Mouse (Mus musculus): Measurements from ENCODE around the gene Sf3b3.

The Sf3b3 gene

GRCm38 (mm10) chr8:110808495-110809472 lies 37.8 kb downstream of the Sf3b3 start:
- WGBS = 46% methylated on average over 13 of the region's 13 CpGs

- WGBS = 96% methylated on average over 1 of the region's 1 CpGs
These were observed 40.4 kb downstream of the Sf3b3 start for GRCm38 (mm10) chr8:110806146-110806545.

- WGBS = 44% methylated on average over 12 of the region's 12 CpGs
These were observed 40.9 kb downstream of the Sf3b3 start, which contains the start of gene Il34 for GRCm38 (mm10) chr8:110805669-110806068. Gene Il34 (minus strand): TSS chr8:110805924.

DNA sequence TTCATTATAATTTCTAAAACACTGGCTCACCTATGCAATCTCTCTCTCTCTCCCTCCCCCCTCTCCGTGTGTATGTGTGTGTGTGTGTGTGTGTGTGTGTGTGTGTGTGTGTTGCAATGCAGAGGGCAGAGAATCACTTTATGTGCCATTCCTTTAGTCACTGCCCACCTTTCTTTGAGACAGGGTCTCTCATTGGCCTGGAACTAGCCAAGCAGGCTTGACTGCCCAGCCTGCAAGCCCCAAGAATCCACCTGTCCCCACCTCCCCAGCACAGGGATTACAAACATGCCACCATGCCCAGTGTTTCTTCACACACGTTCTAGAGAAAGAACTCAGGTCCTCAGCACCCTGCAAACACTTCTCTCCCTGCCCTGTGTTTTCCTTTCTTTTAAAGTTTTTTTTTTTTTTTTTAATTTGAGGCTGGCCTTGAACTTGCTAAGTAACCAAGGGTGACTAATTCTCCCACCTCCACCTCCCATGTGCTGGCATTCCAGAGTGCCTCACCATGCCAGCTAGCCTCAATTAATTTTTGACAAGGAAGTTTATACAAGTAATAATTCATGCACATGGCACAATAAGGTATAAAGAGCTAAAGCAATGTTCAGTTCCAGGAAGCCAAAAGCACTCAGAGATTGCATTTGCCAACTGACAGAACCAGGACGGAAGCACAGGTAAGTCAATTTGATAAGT lies 41.6 kb downstream of the Sf3b3 start:
- WGBS = 61% methylated on average over 3 of the region's 3 CpGs

- 89% methylated on average over 9 of the region's 9 CpGs for WGBS
These were observed 42.7 kb downstream of the Sf3b3 start for GRCm38 (mm10) chr8:110803856-110804255.

DNA sequence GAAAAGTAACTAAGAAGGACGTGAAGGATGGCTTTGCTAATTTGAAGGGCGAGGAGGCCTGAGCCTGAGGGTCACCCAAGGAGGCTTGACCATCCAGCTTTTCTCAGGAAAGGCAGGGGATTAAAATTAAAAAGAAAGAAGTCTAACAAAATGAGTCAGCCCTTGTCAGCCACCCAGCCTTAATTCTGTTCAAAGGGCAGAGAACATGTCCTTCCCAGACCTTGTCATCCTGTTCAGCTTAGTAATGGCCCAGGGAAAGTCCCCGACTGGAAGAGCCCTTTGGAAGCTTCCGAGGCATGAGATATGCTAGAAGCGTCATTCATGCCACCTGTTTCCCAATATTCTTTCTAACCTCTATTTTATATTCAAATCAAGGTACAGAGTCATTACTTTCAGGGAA lies 43.6 kb downstream of the Sf3b3 start:
- WGBS = 87% methylated on average over 5 of the region's 5 CpGs

GRCm38 (mm10) chr8:110797086-110797485 lies 49.5 kb downstream of the Sf3b3 start:
- 96% methylated on average over 8 of the region's 8 CpGs for WGBS

DNA sequence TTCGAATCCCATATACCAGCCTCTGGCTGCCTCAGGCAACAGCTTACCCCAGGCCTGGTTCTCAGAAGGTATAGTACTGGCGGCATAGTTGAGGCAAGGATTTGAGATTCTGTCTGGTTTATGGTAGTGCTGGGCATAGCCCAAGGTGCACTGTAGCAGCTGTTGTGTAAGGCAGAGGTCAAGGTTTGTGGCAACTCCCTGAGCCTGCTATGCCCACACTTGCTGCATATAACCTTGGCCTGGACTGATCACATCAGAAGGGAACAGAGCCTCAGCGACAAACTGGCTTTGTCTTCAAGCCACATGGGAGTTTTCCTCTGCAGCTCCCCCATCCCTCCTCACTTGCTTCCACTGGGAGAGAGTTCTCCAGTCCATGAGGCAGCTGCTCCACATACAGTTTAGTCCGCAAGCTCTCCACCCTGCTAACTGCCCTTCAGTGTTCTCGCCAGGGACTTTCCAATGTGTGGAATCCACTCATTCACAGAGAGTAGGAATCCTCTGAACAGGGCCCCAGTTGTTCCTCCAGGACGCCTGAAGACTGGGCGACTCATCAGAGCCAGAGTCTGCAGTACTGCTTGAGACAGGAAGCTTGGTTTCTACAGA lies 52.1 kb downstream of the Sf3b3 start:
- WGBS = 79% methylated on average over 7 of the region's 7 CpGs

DNA sequence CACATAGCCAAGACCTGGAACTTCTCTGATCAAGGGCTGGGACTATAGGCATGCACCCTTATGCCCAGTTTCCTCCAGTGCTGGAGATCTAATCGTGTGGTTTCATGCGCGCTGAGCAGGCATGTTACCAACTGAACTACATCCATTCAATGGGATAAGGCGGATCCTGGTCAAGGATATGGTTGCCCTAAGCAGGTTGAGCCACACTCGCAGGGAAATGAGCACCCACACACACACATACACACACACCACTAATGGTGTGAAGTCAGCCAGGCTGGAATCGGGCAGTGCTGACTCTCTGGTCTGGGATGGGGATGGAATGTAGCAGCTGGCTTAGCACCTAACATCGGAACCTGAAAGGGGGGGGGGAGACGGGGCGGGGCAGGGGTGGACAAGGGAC lies 52.7 kb downstream of the Sf3b3 start:
- whole genome bisulfite sequencing = 82% methylated on average over 9 of the region's 9 CpGs

DNA sequence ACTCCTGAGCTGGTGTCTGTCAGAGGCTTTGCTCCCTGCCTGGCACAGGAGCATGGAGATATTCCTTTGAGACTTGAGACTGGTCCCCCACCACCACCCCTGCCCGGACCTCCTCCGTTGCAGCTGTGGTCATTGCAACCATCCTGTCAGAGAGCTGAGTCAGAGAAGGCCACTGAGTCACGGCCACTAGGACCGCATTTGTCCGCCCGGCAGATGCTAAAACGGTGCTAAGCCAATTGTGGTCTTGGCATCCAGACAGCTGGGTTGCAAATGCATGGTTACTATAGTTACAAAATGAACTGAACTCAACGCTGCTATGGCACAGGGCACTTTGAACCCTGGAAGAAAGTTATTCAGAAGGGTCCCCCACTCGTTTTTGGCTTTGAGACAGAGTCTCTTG lies 53.1 kb downstream of the Sf3b3 start:
- whole genome bisulfite sequencing = 27% methylated on average over 9 of the region's 9 CpGs

DNA sequence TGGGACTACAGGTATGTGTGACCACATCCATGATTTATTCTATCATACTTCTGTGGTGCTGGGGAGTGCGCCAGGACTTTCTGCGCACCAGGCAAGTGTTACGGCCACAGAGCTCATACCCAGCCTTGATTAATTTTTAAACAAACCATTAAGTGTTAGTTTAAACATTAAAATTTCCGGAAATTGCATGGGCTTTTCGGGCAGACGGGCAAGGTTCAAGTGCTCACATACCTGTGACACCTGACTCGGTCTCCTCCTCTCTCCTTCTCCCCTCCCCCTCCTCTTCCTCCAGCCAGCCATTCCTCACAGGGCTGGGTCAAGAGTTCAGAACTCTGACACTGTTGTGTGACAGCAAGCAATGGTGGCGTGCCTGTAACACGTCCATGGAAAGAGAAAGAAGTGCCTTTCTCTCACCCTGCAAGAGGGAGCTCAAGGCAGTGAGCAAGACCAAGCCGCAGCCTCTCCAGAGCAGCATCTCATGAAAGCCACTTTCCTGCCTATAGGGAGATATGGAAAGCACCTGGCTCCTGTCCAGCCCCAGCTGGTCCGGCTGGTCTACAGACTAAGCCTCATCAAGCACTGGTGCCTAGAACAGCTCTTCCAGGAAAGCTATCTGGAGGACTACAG lies 53.9 kb downstream of the Sf3b3 start:
- WGBS = 74% methylated on average over 11 of the region's 11 CpGs

- 78% methylated on average over 10 of the region's 10 CpGs for WGBS
These were observed 55.4 kb downstream of the Sf3b3 start for GRCm38 (mm10) chr8:110791164-110791563.

DNA sequence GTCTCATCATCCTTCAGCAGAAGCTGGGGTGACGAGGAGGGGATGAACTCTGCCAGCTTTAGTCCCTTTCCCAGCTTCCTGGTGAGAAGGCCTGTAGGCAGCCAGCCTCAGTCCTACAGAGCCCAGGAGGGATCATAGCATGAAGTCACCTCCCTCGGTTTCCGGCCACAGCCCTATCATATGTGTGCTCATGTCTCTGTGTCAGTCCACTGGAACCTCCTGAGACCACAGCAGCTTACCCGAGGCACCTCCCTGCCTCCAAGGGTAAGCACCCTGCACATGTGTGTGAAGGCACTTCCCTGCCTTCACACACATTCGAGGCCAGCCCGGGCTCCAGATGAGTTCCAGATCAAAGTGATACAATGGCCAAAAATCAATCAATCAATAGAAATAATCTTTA lies 56.3 kb downstream of the Sf3b3 start:
- 85% methylated on average over 6 of the region's 6 CpGs for WGBS

GRCm38 (mm10) chr8:110789571-110789970 lies 57.0 kb downstream of the Sf3b3 start:
- 58% methylated on average over 12 of the region's 12 CpGs for WGBS

GRCm38 (mm10) chr8:110788981-110789380 lies 57.6 kb downstream of the Sf3b3 start:
- 73% methylated on average over 12 of the region's 12 CpGs for WGBS

DNA sequence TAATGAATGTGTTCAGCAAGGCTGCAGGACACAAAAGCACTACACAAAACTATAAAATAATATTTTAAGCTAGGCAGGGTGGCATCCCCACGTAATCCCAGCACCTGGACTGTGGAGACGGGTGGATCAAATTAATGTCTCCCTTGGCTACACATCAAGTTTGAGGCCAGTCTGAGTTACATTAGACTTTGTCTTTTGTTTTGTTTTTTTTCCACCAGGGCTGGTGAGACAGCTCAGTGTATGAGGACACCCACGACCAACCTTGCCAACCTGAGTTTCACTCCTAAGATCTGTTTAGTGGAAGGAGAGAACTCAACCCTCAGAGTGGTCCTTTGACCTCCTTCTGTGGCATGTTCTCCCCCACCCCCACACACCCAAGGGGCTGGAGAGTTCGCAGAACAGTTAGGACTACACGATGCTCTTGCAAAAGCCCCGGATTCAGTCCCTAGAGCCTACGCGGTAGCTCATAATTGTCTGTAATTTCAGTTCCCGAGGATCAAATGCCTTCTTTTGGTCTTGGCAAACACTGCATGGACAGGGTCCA lies 59.1 kb downstream of the Sf3b3 start:
- WGBS = 87% methylated on average over 9 of the region's 9 CpGs

- 63% methylated on average over 8 of the region's 8 CpGs for WGBS
These were observed 59.7 kb downstream of the Sf3b3 start for GRCm38 (mm10) chr8:110786934-110787333.

DNA sequence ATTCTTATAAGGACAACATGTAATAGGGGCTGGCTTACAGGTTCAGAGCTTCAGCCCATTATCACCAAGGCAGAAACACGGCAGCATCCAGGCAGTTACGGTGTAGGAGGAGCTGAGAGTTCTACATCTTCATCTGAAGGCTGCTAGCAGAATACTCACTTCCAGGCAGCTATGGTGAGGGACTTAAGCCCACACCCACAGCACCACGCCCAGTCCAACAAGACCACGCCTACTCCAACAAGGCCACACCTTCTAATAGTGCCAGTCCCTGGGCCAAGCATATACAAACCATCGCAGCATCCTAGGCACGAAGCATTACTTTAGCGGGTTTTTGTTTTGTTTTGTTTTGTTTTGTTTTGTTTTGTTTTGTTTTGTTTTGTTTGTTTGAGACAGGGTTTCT lies 60.1 kb downstream of the Sf3b3 start:
- WGBS = 74% methylated on average over 7 of the region's 7 CpGs

DNA sequence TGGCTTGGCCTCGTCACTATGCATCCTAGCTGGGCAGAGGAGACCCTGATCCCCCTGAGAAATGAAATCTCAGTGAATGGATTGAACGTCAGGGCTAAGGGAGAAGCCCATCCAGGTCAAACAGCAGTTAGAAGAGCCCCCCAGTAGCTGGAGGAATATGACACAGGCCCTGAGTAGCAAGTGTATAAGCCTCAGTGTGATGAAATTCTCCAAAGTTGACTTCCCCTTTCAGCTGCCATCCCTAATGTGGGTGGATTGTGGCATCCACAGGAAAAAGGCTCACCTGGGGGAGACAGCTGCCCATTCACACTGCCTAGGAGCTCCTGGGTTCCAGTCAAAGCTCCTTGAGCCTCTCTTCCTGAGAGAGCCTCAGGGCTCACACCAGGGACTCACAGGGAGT lies 61.2 kb downstream of the Sf3b3 start:
- WGBS = 88% methylated on average over 2 of the region's 2 CpGs

- WGBS = 69% methylated on average over 13 of the region's 13 CpGs
These were observed 66.5 kb downstream of the Sf3b3 start for GRCm38 (mm10) chr8:110779924-110780718.

DNA sequence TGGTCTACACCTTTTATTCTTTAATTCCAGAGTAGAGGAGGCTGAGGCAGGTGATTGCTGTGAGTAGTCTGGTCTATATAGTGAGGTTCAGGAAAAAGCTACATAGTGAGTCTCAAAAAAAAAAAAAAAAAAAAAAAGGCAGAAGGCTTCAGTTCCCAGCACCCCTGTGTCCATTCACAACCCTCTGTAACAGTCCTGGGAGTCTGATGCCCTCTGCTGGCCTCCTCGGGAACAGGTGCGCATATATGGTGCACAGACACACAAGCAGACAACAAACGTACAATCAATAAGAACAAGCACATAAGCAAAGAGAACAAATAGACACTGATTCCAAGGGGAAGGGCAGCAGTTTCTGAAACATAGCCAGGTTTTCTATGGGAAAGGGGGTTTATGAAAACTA lies 70.3 kb downstream of the Sf3b3 start:
- 86% methylated on average over 3 of the region's 3 CpGs for WGBS

All from cerebral cortex, adult 2 months (tissue).